Mouse (Mus musculus) G1E (cell line): ENCODE data around the gene Tmed3. TPM values are rescaled to one million over a fixed set of nuclear protein-coding genes. Genes with fewer than 3 reads are reported as not detected.

Source experiments
- ATAC-seq: 2 replicates; pipeline ENCODE4 v1.8.0; 2016; ENCODE audit warnings: mild to moderate bottlenecking; ENCODE audit not compliant: insufficient number of reproducible peaks, poor library complexity, low FRiP score, severe bottlenecking; ENCODE audit errors: extremely low read depth
- DNase-seq: peaks from one replicate; pipeline ENCODE4 v3.0.0; 2012; ENCODE audit warnings: low spot score
- H3K27me3 ChIP-seq: 2 replicates; pipeline ENCODE4 v1.6.1; 2012; ENCODE audit warnings: mild to moderate bottlenecking, low read length, inconsistent platforms; ENCODE audit not compliant: insufficient read depth
- H3K36me3 ChIP-seq: replicated peaks from 2 replicates; pipeline ENCODE3; 2012; ENCODE audit warnings: mild to moderate bottlenecking, inconsistent platforms
- H3K4me1 ChIP-seq: 2 replicates; pipeline ENCODE4 v1.6.1; 2012; ENCODE audit warnings: low read depth, low read length, inconsistent platforms, mixed read lengths; ENCODE audit not compliant: insufficient read depth
- H3K4me3 ChIP-seq: 2 replicates; pipeline ENCODE4 v1.5.1; 2012; ENCODE audit warnings: low read depth, mild to moderate bottlenecking, inconsistent platforms, low read length, moderate library complexity, mixed read lengths
- H3K9me3 ChIP-seq: replicated peaks from 2 replicates; pipeline ENCODE4 v1.6.1; 2012; ENCODE audit warnings: inconsistent platforms
- CTCF ChIP-seq: IDR thresholded peaks from 2 replicates; pipeline ENCODE4 v1.5.1; 2012; ENCODE audit warnings: low read depth, low read length, inconsistent platforms, mixed read lengths
- GATA1 ChIP-seq: IDR thresholded peaks from 2 replicates; pipeline ENCODE4 v1.6.1; 2012; ENCODE audit warnings: borderline replicate concordance, low read length, inconsistent platforms, mixed read lengths
- GATA2 ChIP-seq: IDR thresholded peaks from 2 replicates; pipeline ENCODE4 v1.6.1; 2012; ENCODE audit warnings: low read depth, low read length, inconsistent platforms, borderline replicate concordance
- POLR2AphosphoS5 ChIP-seq: IDR thresholded peaks from 2 replicates; pipeline ENCODE4 v1.6.1; 2012; ENCODE audit warnings: low read depth, low read length, inconsistent platforms; ENCODE audit not compliant: insufficient replicate concordance
- TAL1 ChIP-seq: conservative IDR thresholded peaks from 2 replicates; pipeline ENCODE4 v1.6.1; 2012; ENCODE audit warnings: low read depth, low read length, inconsistent platforms, mixed read lengths
- polyA plus RNA-seq: library from polyadenylated mRNA; stranded (reverse); fragments of >175 nt; gene quantifications from 2 replicates; pipeline ENCODE4 v1.2.3, GENCODE M21; 2012
- total RNA-seq, 2 experiments: library from RNA; stranded (forward) in 1 of 2; stranded (reverse) in 1 of 2; fragments of 200-1000 nt in 1 of 2; fragments of >200 nt in 1 of 2; fragmentation: Nextera tagmentation in 1 of 2; gene quantifications; 2 replicates each; pipeline ENCODE4 v1.2.3; 2014 to 2017

The Tmed3 gene
- 24.0 and 26.9 TPM in 2 replicates for total RNA-seq (2014; fragmentation: Nextera tagmentation)
- 29.5 and 29.6 TPM in 2 replicates for total RNA-seq (2017)
- 18.7 and 21.5 TPM in 2 replicates for polyA plus RNA-seq

DNA sequence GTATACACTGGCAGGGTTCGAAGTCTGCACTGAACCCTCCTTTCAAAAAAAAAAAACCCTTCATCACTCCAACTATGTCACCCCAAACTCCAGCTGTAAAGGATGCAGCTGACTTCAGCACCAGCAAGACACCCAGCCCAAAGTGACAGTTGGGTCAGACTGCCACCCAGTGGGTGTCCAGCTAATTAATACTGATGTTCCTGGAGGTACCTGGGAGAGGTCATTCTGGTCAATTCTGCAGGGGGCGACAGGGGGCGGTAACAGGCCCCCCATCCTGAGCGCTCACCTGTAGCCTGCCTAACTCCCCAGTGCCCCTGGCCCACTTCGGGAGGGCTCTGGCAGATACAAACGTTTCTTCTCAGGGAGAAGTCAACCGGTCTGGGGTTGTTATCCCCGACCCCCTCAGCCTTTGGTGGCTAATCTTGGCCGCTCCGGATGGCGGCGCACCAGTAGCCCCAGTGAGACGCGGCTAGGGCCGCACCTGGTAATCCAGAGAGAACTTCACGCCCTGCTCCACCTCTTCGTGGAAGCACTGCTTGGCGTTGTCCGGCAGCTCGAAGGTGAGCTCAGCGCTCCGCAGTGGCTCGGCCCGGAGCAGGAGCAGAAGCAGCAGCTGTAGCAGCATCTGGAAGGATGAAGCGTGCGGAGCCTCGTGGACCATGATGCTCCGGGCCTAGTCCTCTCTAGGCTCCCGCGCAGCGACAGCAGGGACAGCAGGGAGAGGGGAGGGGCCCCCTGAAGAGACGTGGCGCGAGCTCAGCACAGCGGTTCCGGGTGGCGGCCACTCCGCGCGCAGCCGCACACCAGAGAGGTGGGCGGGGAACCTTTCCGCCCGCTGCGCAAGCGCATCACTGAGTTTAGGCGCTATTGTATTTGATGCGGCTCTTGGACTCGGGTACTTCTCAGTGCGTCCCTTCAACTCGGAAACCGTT, at the start of gene Tmed3:
Gene Tmed3 (minus strand): TSS at position 804 of the 932 bp plus-strand sequence.
- DNase-seq, result peak; percentile 93
- Histone ChIP-seq H3K36me3 (peaks cover 38% of the 10 kb centered on the region), H3K4me1 (peaks cover 26% of the 10 kb centered on the region), H3K9me3 (no peaks in the 10 kb centered on the region), H3K4me3 (peak within 1 kb of the TSS; percentile 83), H3K27me3 (peaks cover 3% of the 10 kb centered on the region; the same call in 1 of the 2 replicates)
- ATAC-seq, result peak; percentile 92
- TF ChIP-seq TAL1 (no peak), GATA2 (no peak), CTCF (no peak), POLR2AphosphoS5 (no peak), GATA1 (no peak)

DNA sequence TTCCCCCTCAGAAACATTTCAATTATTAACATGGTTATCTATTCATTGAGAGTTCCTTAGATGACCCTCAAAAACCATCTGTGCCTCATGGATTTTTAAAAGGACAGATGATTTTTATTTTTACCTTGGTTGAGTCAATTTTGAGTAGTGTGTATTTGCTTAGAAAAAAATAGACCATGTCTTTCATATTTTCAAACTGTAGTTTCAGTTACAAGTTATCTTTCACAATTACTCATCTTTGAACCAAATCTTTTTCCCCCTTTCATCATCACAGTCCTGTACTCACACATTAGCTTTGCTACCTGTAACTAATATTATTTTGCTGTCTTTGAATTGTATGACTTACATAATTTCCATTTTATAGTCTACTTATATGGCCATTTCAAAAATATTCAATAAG, 35.2 kb upstream of the Tmed3 start:
- Histone ChIP-seq H3K4me1 (no peaks in the 10 kb centered on the region), H3K27me3 (no peaks in the 10 kb centered on the region), H3K4me3 (no peak overlapping the region), H3K36me3 (no peaks in the 10 kb centered on the region), H3K9me3 (peaks cover 5% of the 10 kb centered on the region; the same call in 1 of the 2 replicates)
- TF ChIP-seq GATA1 (no peak), CTCF (no peak)
- DNase-seq (no peak), ATAC-seq (no peak)

DNA sequence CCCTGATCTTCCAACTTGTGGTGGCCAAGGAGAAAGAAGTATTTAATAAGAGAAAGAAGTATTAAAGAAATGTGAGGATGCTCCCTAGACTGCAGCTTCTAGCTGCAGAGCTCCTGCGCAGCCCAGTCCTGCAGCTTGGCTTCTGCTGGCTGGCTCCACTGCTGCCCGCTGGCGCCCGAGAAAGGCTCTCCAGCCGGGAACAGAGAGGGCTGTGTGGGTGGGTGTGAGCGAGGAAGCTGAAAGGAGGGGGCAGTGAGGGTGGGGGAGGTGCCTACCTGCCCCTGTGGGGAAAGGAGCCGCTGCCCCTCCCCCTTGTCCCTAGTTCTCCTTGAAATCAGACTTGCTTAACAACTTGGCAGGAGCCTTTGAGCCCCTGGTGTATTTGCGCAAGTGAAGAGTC, 33.4 kb upstream of the Tmed3 start, which contains the start of gene Ankrd34c:
Gene Ankrd34c (minus strand): TSS at position 181 of the 400 bp plus-strand sequence.
- Histone ChIP-seq H3K4me1 (no peaks in the 10 kb centered on the region), H3K4me3 (no peak within 1 kb of the TSS)

DNA sequence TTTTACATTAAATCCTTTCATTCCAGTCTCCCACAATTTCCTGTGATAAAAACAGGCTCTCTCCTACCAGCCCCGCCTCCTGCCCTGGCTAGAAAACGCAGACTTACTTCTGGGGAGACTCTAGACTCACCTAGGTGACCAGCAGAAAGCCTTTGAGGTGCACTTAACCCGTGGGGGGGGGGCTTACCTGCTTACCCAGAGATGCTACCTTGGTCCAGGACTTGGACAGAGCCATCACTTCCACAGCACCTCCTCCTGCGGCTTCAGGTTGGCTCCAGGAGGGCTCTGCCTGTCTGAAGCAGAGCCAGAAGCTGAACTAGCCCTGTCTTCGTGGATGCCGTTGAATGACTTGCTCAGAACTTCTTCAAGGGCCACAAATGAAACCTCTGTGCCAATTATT, 33.0 kb upstream of the Tmed3 start:
- no peak for TF ChIP-seq GATA1
- TF ChIP-seq TAL1, result no peak
- no peak for TF ChIP-seq POLR2AphosphoS5
- Histone ChIP-seq H3K9me3 (peaks cover 5% of the 10 kb centered on the region; the same call in 1 of the 2 replicates), H3K4me1 (no peaks in the 10 kb centered on the region), H3K36me3 (no peaks in the 10 kb centered on the region), H3K27me3 (no peaks in the 10 kb centered on the region), H3K4me3 (no peak overlapping the region)
- ATAC-seq (no peak), DNase-seq (no peak)

More for the DNA sequence above, 33.4 kb upstream of the Tmed3 start, which contains the start of gene Ankrd34c:
- ATAC-seq (no peak), DNase-seq (no peak)
- H3K36me3 ChIP-seq, result no peaks in the 10 kb centered on the region
- TF ChIP-seq TAL1 (no peak), GATA1 (no peak), POLR2AphosphoS5 (no peak), GATA2 (no peak), CTCF (no peak)
- peaks cover 5% of the 10 kb centered on the region; the same call in 1 of the 2 replicates for H3K9me3 ChIP-seq
- H3K27me3 ChIP-seq, result no peaks in the 10 kb centered on the region

DNA sequence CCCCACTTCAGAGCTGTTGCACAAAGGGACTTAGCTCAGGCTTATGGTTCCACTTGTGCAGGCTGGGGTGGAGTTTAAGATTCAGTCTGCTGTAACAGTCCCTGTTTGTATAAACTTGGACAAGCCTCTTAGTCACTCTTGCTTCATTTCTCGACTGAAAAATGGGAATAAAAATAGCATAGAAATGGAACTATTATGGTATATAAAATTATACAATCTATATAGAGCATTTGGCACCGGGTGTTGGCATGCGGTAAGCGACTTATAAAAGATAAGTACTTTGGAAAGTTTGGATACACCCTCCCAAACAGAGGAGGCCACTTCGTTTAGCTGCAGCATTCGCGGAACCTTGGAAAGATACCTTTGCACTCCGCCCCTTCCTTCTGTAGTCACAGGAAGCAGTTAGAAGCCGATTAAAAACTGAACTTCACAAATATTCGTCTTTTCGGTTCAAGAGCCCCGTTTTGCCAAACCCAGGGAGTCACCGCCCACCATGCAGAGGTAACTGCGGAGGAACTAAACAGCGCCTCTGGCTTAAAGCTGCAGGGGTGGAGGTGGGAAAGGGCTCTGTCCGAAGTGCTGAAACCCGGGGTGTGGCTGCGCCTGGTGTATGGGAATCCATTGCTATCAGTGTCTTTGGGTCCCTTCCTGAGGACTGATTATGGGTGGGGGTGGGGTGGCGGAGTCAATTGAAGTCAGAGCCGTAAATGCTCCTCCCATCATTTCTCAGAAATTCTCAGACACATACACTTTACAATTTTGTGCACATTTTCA, 32.3 kb upstream of the Tmed3 start:
- DNase-seq (no peak), ATAC-seq (no peak)
- no peak for TF ChIP-seq GATA2
- TF ChIP-seq CTCF, result no peak
- TF ChIP-seq TAL1, result no peak
- TF ChIP-seq POLR2AphosphoS5, result no peak
- no peak for TF ChIP-seq GATA1
- Histone ChIP-seq H3K4me3 (no peak overlapping the region), H3K9me3 (peaks cover 5% of the 10 kb centered on the region; the same call in 1 of the 2 replicates), H3K27me3 (no peaks in the 10 kb centered on the region), H3K4me1 (no peaks in the 10 kb centered on the region), H3K36me3 (no peaks in the 10 kb centered on the region)

DNA sequence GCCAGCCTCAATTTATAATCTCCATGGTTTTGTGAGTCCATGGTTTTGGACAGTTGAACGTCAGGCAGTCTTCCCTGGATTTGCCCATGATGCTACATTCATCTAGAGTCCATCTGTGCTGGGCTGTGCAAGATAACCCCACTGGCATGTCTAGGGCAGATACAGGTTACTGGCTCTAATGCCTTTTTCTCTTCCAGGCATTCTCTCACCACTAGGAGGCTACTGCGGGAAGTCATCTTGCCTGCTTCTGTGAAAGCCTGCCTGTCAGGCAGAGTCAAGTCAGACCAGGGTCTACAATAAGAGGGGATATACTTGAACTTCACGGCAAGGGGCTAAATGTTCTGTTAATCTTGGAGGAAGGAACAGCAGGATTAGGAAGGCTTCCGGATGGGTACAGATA, 2.0 kb upstream of the Tmed3 start:
- ATAC-seq (no peak), DNase-seq (peak; percentile 8)
- Histone ChIP-seq H3K36me3 (peaks cover 14% of the 10 kb centered on the region), H3K27me3 (peaks cover 3% of the 10 kb centered on the region; the same call in 1 of the 2 replicates), H3K9me3 (no peaks in the 10 kb centered on the region), H3K4me3 (no peak overlapping the region), H3K4me1 (peaks cover 26% of the 10 kb centered on the region)
- TF ChIP-seq CTCF (peak; percentile 28; the same call in 1 of the 2 replicates), POLR2AphosphoS5 (no peak)
